Mouse (Mus musculus) heart, adult 2 months (tissue): ENCODE data around the gene Uhrf1. TPM values are rescaled to one million over a fixed set of nuclear protein-coding genes. Genes with fewer than 3 reads are reported as not detected.

Experiments
- DNase-seq, 2 experiments: peaks; one replicate each; pipeline ENCODE4 v3.0.0; 2021
- H3K27ac ChIP-seq: fragments of 200-600 bp; 2 replicates; pipeline ENCODE4 v1.8.1; 2022
- H3K27me3 ChIP-seq: fragments of 200-500 bp; 2 replicates; pipeline ENCODE4 v1.6.1; 2012; ENCODE audit warnings: mild to moderate bottlenecking, low read length, inconsistent platforms, mixed read lengths; ENCODE audit not compliant: control insufficient read depth, insufficient read depth
- H3K36me3 ChIP-seq: fragments of 200-500 bp; 2 replicates; pipeline ENCODE4 v1.6.1; 2012; ENCODE audit warnings: low read length, inconsistent platforms; ENCODE audit not compliant: control insufficient read depth, insufficient read depth
- H3K4me1 ChIP-seq: fragments of 200-500 bp; 2 replicates; pipeline ENCODE4 v1.6.1; 2011; ENCODE audit warnings: low read length; ENCODE audit not compliant: control insufficient read depth, insufficient read depth
- H3K4me3 ChIP-seq: fragments of 200-600 bp; 2 replicates; pipeline ENCODE4 v1.8.1; 2022
- H3K79me2 ChIP-seq: fragments of 200-500 bp; replicated peaks from 2 replicates; pipeline ENCODE4 v1.6.1; 2012; ENCODE audit warnings: mild to moderate bottlenecking, inconsistent platforms, low read length, moderate library complexity, mixed read lengths; ENCODE audit not compliant: control insufficient read depth, insufficient read depth
- H3K9ac ChIP-seq: fragments of 200-500 bp; 2 replicates; pipeline ENCODE4 v1.6.1; 2012; ENCODE audit warnings: low read depth, mild to moderate bottlenecking, control low read depth, inconsistent platforms, low read length, mixed read lengths
- CTCF ChIP-seq: fragments of 200-600 bp; IDR thresholded peaks from 2 replicates; pipeline ENCODE4 v1.8.1; 2022; ENCODE audit warnings: antibody characterized with exemption, mild to moderate bottlenecking, moderate library complexity
- EP300 ChIP-seq: fragments of 200-500 bp; IDR thresholded peaks from 2 replicates; pipeline ENCODE4 v1.6.1; 2011; ENCODE audit warnings: low read depth, low read length, control low read depth; ENCODE audit not compliant: insufficient read depth
- POLR2A ChIP-seq: fragments of 200-500 bp; IDR thresholded peaks from 2 replicates; pipeline ENCODE4 v1.6.1; 2011; ENCODE audit warnings: mild to moderate bottlenecking, low read depth, low read length, control low read depth; ENCODE audit not compliant: insufficient read depth
- WGBS: fragments of 180-500 bp; shearing (Covaris S2); methylation state at CpG from one replicate; pipeline ENCODE4 v1.1.7; 2018; 5-methylcytosine and 5-hydroxymethylcytosine counted together
- intact Hi-C: fragments of 180-260 bp; cut with DNase I; formaldehyde crosslinking; loops from one replicate; pipeline ENCODE4 v1.15.1; 2025
- polyA plus RNA-seq: library from polyadenylated mRNA; depleted of rRNA; stranded (reverse); fragments of >200 nt; gene quantifications from 2 replicates; pipeline ENCODE4 v1.2.3, GENCODE M21; 2012
- total RNA-seq, 2 experiments: library from RNA; stranded (reverse); gene quantifications; 2 replicates each; pipeline ENCODE4 v1.2.3; 2021

The Uhrf1 gene
- total and polyA plus RNA-seq, 3 experiments, result 1.2 to 2.4 (median 2.0) TPM

DNA sequence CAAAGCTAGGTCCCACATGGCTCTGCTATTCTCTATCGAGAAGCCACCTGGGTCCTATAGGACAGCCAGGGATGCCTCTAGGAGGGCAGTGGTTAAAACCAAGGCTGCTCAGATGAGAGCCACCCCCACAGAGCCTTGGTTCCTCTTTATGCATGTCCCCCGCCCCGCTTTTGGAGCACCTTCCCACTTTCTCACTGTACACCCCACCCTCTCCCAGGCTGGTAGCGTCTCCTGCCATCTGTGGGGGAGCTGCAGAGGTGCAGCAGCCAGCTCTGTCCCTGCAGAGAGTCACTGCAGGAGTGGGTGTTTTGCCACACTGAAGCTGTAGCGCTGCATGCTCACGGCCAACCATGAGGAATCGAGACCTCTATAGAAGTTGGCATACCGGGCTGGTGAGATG, 19.8 kb upstream of the Uhrf1 start:
- Histone ChIP-seq H3K4me3 (no peak overlapping the region), H3K4me1 (peaks cover 3% of the 10 kb centered on the region), H3K27me3 (no peaks in the 10 kb centered on the region), H3K36me3 (no peaks in the 10 kb centered on the region), H3K79me2 (no peaks in the 10 kb centered on the region), H3K9ac (no peak overlapping the region), H3K27ac (no peak overlapping the region)
- DNase-seq, result no peak
- 88% methylated on average over 8 of the region's 8 CpGs for WGBS
- TF ChIP-seq CTCF (no peak), POLR2A (no peak), EP300 (no peak)
- intact Hi-C loops, result no loop called here

DNA sequence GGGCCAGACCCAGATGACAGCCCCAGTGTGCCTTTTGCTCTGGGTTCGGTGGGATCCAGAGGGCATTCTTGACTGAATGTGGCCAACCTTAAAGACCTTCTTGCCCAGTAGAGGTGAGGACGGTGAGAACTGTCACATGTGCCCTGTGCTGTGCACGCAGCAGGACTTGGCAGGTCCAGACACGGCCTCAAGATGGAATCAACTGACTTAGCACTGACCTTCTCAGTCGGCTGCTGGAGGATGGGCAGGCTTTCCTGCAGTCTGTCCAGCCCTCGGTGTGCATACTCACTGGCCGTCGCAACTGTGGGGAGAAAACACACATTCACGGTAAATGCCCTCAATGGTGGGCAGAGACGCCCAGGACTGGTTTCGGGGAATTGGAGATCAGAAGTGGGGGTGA, 17.1 kb upstream of the Uhrf1 start:
- H3K27me3 ChIP-seq, result no peaks in the 10 kb centered on the region
- intact Hi-C loops, result no loop called here
- peaks cover 4% of the 10 kb centered on the region for H3K4me1 ChIP-seq
- no peaks in the 10 kb centered on the region for H3K79me2 ChIP-seq
- DNase-seq, result peak in 1 of 2 experiments; percentile 18
- H3K36me3 ChIP-seq, result no peaks in the 10 kb centered on the region
- H3K9ac ChIP-seq, result no peak overlapping the region
- TF ChIP-seq CTCF (no peak), POLR2A (no peak), EP300 (no peak)
- WGBS, result 87% methylated on average over 11 of the region's 11 CpGs
- H3K4me3 ChIP-seq, result no peak overlapping the region
- no peak overlapping the region for H3K27ac ChIP-seq

DNA sequence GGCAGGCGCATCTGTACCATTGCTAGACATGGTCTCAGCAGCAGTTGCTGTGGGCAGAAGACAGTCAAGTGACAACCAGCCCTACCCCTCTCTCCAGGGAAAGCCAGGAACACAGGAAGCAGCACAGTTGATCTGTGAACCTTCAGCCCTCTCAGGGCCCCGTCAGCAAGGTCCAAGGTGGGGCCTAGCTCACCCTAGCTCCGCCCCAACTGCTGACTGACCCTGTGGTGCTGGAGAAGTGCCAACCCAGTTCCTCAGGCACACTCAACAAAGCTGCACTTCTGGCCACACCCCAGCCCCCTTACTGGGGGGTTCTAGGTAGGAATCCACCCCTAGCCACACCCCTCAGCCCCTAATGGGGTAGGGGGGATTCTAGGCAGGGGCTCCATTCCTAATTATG, 15.3 kb upstream of the Uhrf1 start:
- WGBS, result 55% methylated on average over 3 of the region's 3 CpGs
- no peaks in the 10 kb centered on the region for H3K27me3 ChIP-seq
- no peaks in the 10 kb centered on the region for H3K79me2 ChIP-seq
- H3K27ac ChIP-seq, result peak overlapping the region; percentile 90
- intact Hi-C loops, result loop anchor here (1.0 to 2.0 kb wide), 2 partner anchors 10 to 27 kb away; no protein-coding TSS in a partner anchor
- H3K9ac ChIP-seq, result peak overlapping the region; percentile 25; the same call in 1 of the 2 replicates
- H3K4me1 ChIP-seq, result peaks cover 6% of the 10 kb centered on the region
- TF ChIP-seq EP300 (no peak), CTCF (no peak), POLR2A (no peak)
- H3K4me3 ChIP-seq, result no peak overlapping the region
- DNase-seq, result peak in 1 of 2 experiments; percentile 54
- no peaks in the 10 kb centered on the region for H3K36me3 ChIP-seq

DNA sequence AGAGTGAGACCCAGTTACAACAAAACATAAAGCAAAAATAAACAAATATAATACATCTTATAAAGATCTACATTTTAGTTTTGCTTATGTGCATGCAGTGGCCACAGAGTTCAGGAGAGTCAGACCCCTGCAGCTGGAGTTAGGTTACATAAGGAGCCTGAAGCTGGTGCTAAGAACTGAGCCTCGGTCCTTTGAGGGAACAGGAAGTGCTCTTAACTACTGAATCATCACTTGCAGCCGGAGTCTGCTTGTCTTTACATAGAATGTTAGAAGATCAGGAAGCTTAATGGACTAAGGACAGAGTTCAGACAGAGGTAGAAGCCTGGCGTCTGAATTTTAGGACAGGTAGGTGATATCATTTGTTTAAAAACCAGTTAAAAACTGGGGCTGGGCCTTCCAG, 14.3 kb upstream of the Uhrf1 start:
- Histone ChIP-seq H3K79me2 (no peaks in the 10 kb centered on the region), H3K27me3 (no peaks in the 10 kb centered on the region), H3K4me3 (peak overlapping the region; percentile 59), H3K27ac (peak overlapping the region; percentile 90), H3K4me1 (peaks cover 6% of the 10 kb centered on the region), H3K36me3 (no peaks in the 10 kb centered on the region), H3K9ac (peak overlapping the region; percentile 67; the same call in 1 of the 2 replicates)
- DNase-seq, result no peak
- 28% methylated on average over 3 of the region's 3 CpGs for WGBS
- TF ChIP-seq EP300, result no peak
- no peak for TF ChIP-seq CTCF
- no peak for TF ChIP-seq POLR2A
- intact Hi-C loops, result loop anchor here (1.0 to 2.0 kb wide), 2 partner anchors 11 to 28 kb away; no protein-coding TSS in a partner anchor

DNA sequence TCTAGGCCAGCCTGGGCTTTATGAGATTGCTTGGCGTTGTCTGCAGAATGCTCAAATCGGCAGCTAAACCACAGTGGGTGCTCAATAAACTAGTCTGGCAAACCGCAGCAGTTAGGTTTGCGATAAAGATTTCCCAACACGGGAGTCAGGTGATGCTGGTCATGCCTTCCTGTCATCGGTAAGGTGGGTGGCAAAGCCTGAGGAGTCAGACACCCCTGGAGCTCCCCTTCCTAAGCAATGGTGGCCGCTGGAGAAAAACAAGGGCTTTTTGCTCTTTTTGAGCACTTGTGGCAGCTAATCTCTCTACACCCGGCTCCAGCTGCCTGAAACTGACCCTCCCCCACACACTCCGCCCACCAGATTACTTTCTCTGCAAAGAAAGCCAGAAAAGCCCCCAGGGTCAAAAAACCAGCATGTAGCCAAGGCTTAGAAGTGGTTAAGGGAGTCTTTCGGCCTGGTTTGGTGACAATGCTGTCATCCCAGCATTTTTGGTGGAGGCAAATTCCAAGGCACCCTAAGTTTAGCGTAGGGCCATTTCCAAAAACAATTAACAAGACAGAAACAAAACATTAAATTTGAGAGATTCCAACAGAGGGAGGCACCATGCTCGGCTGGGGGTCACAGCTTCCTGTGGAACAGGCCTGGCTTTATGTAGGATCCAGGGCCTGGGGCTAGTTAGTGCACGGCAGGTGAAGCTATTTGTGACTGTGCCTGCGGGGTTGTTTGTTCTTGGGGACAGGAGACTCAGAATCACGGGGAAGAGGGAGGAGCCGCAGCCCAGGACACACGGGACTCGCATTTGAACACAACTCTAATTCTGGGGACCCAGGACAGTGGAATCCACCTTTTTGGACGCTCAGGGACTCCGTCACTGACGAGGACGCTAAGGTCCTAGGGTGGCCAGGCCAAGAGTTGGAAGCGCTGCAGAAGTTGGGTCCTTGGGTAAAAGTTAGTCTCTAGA, 13.5 kb upstream of the Uhrf1 start:
- H3K27ac ChIP-seq, result peak overlapping the region; percentile 90
- no peaks in the 10 kb centered on the region for H3K79me2 ChIP-seq
- H3K36me3 ChIP-seq, result no peaks in the 10 kb centered on the region
- H3K9ac ChIP-seq, result peak overlapping the region; percentile 67
- TF ChIP-seq CTCF, result no peak
- 0 out of 2 replicates have a peak, but pooled peaks have one; percentile 23 for TF ChIP-seq EP300
- peak; percentile 40; the same call in 1 of the 2 replicates for TF ChIP-seq POLR2A
- H3K4me3 ChIP-seq, result peak overlapping the region; percentile 59
- H3K4me1 ChIP-seq, result peaks cover 6% of the 10 kb centered on the region
- intact Hi-C loops, result loop anchor here (2.0 kb wide), 2 partner anchors 15 to 29 kb away; no protein-coding TSS in a partner anchor
- peak; percentile 66 to 67 for DNase-seq
- 3% methylated on average over 23 of the region's 23 CpGs for WGBS
- no peaks in the 10 kb centered on the region for H3K27me3 ChIP-seq
